Mouse (Mus musculus) cerebellum, adult 2 months (tissue): Measurements from ENCODE around the gene Lmx1b.

Experiments used
- CTCF ChIP-seq: fragments of 200-500 bp; IDR thresholded peaks from 2 replicates; pipeline ENCODE4 v1.5.1; 2011; ENCODE audit warnings: low read depth, mild to moderate bottlenecking, control low read depth, low read length, moderate library complexity, borderline replicate concordance; ENCODE audit not compliant: insufficient read depth
- POLR2A ChIP-seq: fragments of 200-500 bp; IDR thresholded peaks from 2 replicates; pipeline ENCODE4 v1.6.1; 2011; ENCODE audit warnings: low read length, control low read depth, borderline replicate concordance; ENCODE audit not compliant: insufficient read depth

DNA sequence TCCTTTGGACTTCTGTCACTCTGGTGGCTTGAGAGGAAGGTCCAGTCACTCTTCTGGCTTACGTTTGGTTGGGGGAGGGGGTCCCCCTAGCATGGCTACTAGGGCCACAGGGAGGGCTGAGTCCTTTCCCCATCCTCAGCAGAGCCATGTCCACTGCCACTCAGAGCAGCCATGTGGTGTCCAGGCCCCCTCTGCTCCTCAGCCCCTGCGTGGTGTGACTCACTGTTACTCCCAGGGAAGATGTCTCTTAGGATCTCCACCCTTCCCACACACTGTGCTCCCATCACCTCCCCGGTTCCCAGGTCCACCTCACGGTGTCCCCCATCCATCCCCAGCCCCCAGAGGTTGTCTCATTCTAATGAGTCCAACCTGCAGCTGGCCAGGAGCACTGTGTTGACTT lies 24.4 kb upstream of the Lmx1b start:
- TF ChIP-seq CTCF (no peak), POLR2A (no peak)
